Mouse (Mus musculus): ENCODE measurements around the gene Kank2.

The Kank2 gene

GRCm38 (mm10) chr9:21798345-21799009 is at the start of gene Kank2:
TSS of gene Kank2 (minus strand) at chr9:21798744.
- peak; percentile 84 for DNase-seq

GRCm38 (mm10) chr9:21847926-21848325 is 49.4 kb upstream of the Kank2 start:
- DNase-seq: no peak

GRCm38 (mm10) chr9:21847425-21847824 is 48.9 kb upstream of the Kank2 start:
- no peak for DNase-seq

- peak; percentile 81 for DNase-seq
Observed at GRCm38 (mm10) chr9:21846755-21847341, 48.3 kb upstream of the Kank2 start.

GRCm38 (mm10) chr9:21845381-21846080 is 47.0 kb upstream of the Kank2 start:
- no peak for DNase-seq

- no peak for DNase-seq
Observed at GRCm38 (mm10) chr9:21843086-21843485, 44.5 kb upstream of the Kank2 start.

- no peak for DNase-seq
Observed at GRCm38 (mm10) chr9:21842391-21842790, 43.8 kb upstream of the Kank2 start.

GRCm38 (mm10) chr9:21841340-21841739 is 42.8 kb upstream of the Kank2 start:
- no peak for DNase-seq

GRCm38 (mm10) chr9:21840115-21840787 is 41.7 kb upstream of the Kank2 start:
- DNase-seq: no peak

GRCm38 (mm10) chr9:21837690-21838089 is 39.1 kb upstream of the Kank2 start:
- no peak for DNase-seq

- peak; percentile 85 for DNase-seq
Observed at GRCm38 (mm10) chr9:21835258-21835912, 36.8 kb upstream of the Kank2 start, which contains the start of gene Angptl8. TSS of gene Angptl8 (plus strand) at chr9:21835510.

- no peak for DNase-seq
Observed at GRCm38 (mm10) chr9:21831558-21832240, 33.2 kb upstream of the Kank2 start.

- DNase-seq: peak; percentile 80
Observed at GRCm38 (mm10) chr9:21830936-21831335, 32.4 kb upstream of the Kank2 start.

GRCm38 (mm10) chr9:21830461-21830850 is 31.9 kb upstream of the Kank2 start:
- DNase-seq: no peak

GRCm38 (mm10) chr9:21829834-21830460 is 31.4 kb upstream of the Kank2 start:
- no peak for DNase-seq

GRCm38 (mm10) chr9:21824366-21824765 is 25.8 kb upstream of the Kank2 start:
- no peak for DNase-seq

GRCm38 (mm10) chr9:21823957-21824356 is 25.4 kb upstream of the Kank2 start:
- no peak for DNase-seq

GRCm38 (mm10) chr9:21822686-21823085 is 24.1 kb upstream of the Kank2 start:
- DNase-seq: no peak

GRCm38 (mm10) chr9:21820183-21820582 is 21.6 kb upstream of the Kank2 start:
- no peak for DNase-seq

- DNase-seq: no peak
Observed at GRCm38 (mm10) chr9:21819181-21819729, 20.7 kb upstream of the Kank2 start.

GRCm38 (mm10) chr9:21818561-21818960 is 20.0 kb upstream of the Kank2 start:
- no peak for DNase-seq

- no peak for DNase-seq
Observed at GRCm38 (mm10) chr9:21818125-21818524, 19.6 kb upstream of the Kank2 start.
